Mouse (Mus musculus) kidney, adult 9 months (tissue): Measurements from ENCODE around the gene Tmem213.

Source experiments
- DNase-seq: peaks from one replicate; pipeline ENCODE4 v3.0.0; 2022

Tmem213 gene

DNA sequence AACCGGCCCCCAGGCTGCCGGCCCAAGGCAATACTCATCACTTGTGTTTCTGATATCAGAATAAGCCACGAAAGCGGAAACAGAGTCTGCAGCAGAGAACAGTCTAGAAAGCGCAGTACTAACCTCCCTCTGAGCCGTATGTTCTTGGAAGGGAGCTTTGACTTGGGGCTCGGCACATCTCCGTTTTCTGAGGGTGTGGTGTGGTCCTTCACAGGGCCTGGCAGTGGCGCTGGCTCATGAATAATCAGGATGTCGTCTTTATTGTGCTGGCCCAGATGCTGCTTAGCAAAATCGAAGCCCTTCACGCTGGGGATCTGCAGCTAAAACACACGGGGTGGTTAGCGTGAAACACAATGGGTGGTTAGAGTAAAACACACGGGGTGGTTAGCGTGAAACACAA is 48.9 kb downstream of the Tmem213 start:
- no peak for DNase-seq

DNA sequence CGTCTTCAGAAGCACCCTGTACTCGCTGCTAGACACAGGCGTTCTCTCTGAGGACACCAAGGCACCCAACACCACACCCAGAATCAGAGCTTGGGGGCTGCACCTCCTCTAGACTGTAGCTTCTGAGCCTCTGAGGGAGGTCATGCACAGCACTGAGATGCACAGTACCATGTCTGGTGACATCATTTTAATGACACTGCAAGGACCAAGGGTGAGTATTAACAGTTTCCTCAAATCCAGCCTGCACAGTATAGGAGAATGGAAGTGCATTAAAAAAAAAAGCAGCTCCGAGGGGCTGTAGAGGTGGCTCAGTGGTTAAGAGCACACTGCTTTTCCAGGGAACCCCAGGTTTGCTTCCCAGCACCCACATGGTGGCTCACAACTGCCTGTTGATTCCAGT is 50.5 kb downstream of the Tmem213 start:
- no peak for DNase-seq

DNA sequence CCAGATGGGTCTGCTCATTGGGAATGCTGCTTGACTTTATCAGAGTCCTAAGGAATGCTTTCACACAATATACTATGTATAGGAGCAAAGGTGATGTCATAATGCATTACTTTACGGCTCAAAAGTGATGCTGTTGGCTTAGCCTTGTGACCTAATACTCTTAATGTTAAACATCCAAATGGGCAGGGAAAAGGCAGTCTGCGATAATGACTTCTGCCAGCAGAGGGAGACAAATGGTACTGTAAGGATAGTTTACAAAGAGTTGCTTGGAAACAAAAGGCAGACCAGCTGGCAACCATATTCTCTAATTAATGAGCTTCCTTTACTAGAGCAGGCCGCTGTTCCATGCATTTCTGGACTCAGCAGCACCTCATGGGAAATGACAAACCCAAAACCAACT is 51.0 kb downstream of the Tmem213 start:
- peak; percentile 95 for DNase-seq

DNA sequence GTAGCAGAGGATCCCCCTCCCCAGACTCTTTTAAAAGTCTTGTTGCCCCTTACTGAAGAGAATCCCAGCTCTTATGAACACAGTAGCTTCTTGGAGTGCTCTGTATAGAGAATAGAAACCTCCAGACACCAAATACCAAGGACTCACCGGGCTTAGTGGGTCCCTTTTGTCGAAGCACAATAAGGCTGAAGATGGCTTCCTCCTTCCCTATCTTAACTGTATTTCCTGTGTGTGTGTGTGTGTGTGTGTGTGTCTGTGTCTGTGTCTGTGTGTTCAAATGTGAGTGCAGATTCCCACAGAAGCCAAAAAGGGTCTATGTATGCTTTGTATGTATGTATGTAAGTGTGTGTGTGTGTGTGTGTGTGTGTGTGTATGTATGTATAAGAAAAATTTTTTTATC is 51.5 kb downstream of the Tmem213 start:
- no peak for DNase-seq

DNA sequence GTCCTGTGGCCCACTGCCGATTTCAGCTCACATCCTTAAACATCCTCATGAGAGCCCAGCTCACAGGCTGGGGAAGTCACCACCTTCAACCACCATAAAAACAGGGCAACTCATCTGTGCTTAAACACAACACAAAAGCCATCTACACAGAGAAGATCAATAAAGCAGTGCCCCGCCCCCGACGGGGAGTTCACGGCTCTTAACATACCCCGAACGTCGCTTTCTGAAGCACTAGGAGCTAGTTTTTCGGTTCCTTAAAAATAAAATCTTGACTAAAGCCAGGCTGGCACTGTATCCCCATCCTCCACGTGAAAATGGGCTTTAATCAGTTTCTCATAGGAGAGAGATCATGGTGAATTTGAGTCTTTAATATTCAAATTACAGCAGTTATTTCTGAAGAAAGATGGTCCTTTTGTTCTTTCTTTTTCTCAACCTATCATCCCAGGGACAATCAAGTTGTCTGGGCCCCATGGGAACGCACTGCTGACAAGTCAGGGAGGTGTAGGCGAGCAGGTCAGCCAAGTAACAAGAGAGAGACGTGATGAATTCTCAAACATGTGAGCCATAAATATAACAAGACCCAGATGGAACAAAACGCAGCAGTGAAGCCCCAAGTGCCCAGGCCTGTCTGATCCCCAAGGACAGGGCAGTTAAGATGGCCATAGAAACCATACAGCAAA is 53.9 kb downstream of the Tmem213 start:
- DNase-seq, result no peak

DNA sequence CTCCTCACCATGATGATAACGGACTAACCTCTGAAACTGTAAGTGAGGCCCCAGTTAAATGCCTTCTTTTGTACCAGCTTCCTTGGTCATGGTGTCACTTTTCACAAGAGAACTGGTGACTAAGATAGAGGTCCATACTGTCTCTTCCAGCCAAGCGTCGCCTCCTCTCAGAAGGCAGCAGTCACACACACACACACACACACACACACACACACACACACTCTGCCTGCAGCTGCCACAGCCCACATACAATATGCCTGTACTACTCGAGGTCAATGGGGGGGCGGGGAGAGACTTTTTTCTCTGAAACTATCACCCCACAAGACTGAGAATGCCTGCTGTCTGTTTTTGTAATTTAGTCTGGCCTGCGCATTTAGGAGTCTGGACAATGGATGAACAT is 55.6 kb downstream of the Tmem213 start:
- no peak for DNase-seq

DNA sequence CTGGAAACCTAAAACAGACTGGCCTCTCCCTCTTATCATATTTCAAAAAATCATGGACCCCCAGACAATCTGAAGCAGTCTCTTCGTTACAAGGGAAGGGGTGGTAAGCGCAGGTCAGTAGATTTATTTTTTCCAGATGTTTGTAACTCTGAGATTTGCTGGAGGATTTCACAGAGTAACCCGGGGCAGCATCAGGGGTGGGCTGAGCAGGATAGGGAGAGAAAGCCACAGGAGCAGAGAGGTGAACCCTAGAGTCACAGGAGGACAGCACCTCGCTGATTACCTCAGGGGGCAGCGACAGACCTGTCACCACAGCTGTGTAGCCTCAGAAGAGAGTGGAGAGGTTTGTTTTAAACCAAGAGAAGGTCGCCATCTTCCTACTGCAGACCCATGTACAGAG is 56.3 kb downstream of the Tmem213 start:
- DNase-seq, result no peak
